Mouse (Mus musculus): ENCODE measurements at regions not wholly inside any gene's neighbourhood (a gene's known extent, or its start where the extent isn't known, plus 50 kb on each side); places are given as distances from the start of the nearest gene placed in this dataset.

DNA sequence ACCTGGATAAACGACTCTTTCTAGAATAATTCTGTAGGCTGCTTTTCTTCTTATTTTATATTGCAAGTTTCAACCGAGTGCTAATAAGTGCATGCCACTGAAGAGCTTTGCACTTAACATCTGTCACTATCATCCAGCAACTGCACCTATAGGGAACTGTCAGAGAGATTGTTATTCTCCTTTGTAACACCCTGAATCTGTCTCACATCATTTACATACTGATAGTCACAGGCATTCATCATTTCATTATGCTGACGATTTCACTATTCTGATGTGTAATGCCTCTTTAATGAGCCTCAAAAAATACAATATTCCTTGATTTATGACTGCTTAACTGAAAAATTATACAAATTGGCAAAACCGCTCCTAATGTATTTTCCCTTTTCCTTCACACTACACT lies 1959.2 kb upstream of the Tenm3 start:
- DNase-seq (ENCODE audit: low spot score in 2 of 2) = no peak

DNA sequence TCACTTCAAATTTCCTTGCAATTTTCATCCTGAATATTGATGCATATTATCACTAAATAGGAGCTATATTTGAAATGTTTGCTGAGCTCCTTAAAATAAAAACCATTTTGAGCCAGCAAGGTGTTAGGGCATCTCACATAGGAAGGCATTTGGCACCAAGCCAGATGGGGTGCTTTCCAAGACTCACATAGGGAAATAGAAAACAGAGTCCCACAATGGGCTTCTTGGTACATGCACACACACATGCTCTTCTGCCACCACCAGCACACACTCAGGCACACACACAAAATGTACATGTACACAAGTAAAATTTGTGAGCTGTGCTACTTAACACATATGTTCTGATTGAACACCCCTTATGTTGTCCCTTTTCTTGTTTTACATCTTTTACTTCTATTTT lies 1943.7 kb upstream of the Tenm3 start:
- DNase-seq (ENCODE audit: low spot score in 2 of 2) = no peak

DNA sequence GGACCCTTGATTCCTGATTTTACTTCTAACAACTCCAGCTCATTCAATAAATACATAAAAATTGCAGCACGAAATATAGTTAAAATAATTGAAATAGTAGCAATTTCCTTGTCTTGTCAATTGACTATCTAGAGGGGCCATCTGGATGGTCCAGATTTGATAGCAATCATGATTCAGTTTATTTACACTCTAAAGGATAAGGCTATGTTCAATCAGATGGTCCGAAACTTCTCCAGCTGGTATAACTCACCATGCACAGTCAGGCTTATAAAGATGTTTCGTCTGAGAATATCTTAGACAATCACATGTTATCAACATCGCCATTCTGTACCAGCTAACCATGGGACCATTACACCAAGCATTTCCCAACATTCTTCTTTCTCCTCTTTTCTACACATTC lies 1926.9 kb upstream of the Tenm3 start:
- peak in 1 of 2 experiments; percentile 64 for DNase-seq (ENCODE audit: low spot score in 2 of 2)
